Mouse (Mus musculus): Measurements from ENCODE around the gene Mex3d. TPM values are rescaled to one million over a fixed set of nuclear protein-coding genes. Genes with fewer than 3 reads are reported as not detected.

The Mex3d gene
- total and polyA plus RNA-seq, 2 experiments from 2014 or later, result 2.9 to 20.0 TPM

GRCm38 (mm10) chr10:80429800-80430199 is 42.3 kb upstream of the Mex3d start:
- TF ChIP-seq CTCF (IDR thresholded peaks at IDR 0.05; ENCODE audit: low read depth), result no peak
- TF ChIP-seq EP300 (IDR thresholded peaks at IDR 0.05; ENCODE audit: low read depth), result no peak
- Histone ChIP-seq H3K4me1 (ENCODE audit: control insufficient read depth, insufficient read depth) (peaks cover 4% of the 10 kb centered on the region), H3K27me3 (ENCODE audit: control insufficient read depth, insufficient read depth, low read length) (no peaks in the 10 kb centered on the region), H3K36me3 (replicated peaks; ENCODE audit: control insufficient read depth, insufficient read depth, low read length) (peaks cover 57% of the 10 kb centered on the region), H3K27ac (ENCODE audit: low read depth) (no peak overlapping the region), H3K4me3 (ENCODE audit: low read depth, low read length) (no peak overlapping the region), H3K9ac (replicated peaks; ENCODE audit: low read depth, low read length) (no peak overlapping the region), H3K9me3 (replicated peaks; ENCODE audit: control insufficient read depth, low read length) (peaks cover 3% of the 10 kb centered on the region; the same call in 1 of the 2 replicates), H3K4me2 (ENCODE audit: low read depth, low read length) (no peak overlapping the region)
- 90% methylated on average over 8 of the region's 8 CpGs for WGBS
- no peak for ATAC-seq (ENCODE audit: insufficient read depth, low read depth)
- no peak for DNase-seq (ENCODE audit: low spot score)

- Histone ChIP-seq H3K4me3 (ENCODE audit: low read depth, low read length) (no peak overlapping the region), H3K9me3 (replicated peaks; ENCODE audit: control insufficient read depth, low read length) (peaks cover 3% of the 10 kb centered on the region; the same call in 1 of the 2 replicates), H3K27me3 (ENCODE audit: control insufficient read depth, insufficient read depth, low read length) (no peaks in the 10 kb centered on the region), H3K9ac (replicated peaks; ENCODE audit: low read depth, low read length) (no peak overlapping the region), H3K4me1 (ENCODE audit: control insufficient read depth, insufficient read depth) (peaks cover 5% of the 10 kb centered on the region; the same call in 1 of the 2 replicates), H3K4me2 (ENCODE audit: low read depth, low read length) (no peak overlapping the region), H3K36me3 (replicated peaks; ENCODE audit: control insufficient read depth, insufficient read depth, low read length) (peaks cover 85% of the 10 kb centered on the region), H3K27ac (ENCODE audit: low read depth) (no peak overlapping the region)
- TF ChIP-seq CTCF (IDR thresholded peaks at IDR 0.05; ENCODE audit: low read depth), result no peak
- no peak for TF ChIP-seq EP300 (IDR thresholded peaks at IDR 0.05; ENCODE audit: low read depth)
- DNase-seq (ENCODE audit: low spot score), result no peak
- WGBS, result 96% methylated on average over 3 of the region's 3 CpGs
- no peak for ATAC-seq (ENCODE audit: insufficient read depth, low read depth)
Measured at GRCm38 (mm10) chr10:80425041-80425440, 37.6 kb upstream of the Mex3d start.

DNA sequence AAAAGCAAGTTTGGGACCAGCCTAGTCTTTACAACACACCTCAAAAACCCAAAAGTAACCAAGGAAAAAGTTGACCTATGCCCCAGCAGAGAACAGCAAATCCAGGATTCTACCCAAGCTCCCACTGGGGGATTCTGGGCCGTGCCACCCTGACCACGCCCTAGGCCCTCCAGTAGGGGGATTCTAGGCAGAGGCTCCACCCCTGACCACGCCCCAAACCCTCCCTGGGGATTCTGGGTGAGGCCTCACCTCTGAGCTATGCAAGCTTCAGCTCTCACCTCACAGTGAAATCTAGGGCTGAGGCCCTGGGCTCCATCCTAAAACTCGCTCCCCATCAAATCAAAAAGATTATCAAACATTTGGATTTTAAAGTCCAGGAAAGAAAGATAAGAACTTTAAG is 36.1 kb upstream of the Mex3d start:
- Histone ChIP-seq H3K4me2 (ENCODE audit: low read depth, low read length) (no peak overlapping the region), H3K4me3 (ENCODE audit: low read depth, low read length) (no peak overlapping the region), H3K9me3 (replicated peaks; ENCODE audit: control insufficient read depth, low read length) (peaks cover 3% of the 10 kb centered on the region; the same call in 1 of the 2 replicates), H3K27me3 (ENCODE audit: control insufficient read depth, insufficient read depth, low read length) (no peaks in the 10 kb centered on the region), H3K9ac (replicated peaks; ENCODE audit: low read depth, low read length) (no peak overlapping the region), H3K27ac (ENCODE audit: low read depth) (no peak overlapping the region), H3K4me1 (ENCODE audit: control insufficient read depth, insufficient read depth) (peaks cover 5% of the 10 kb centered on the region; the same call in 1 of the 2 replicates), H3K36me3 (replicated peaks; ENCODE audit: control insufficient read depth, insufficient read depth, low read length) (peaks cover 84% of the 10 kb centered on the region)
- 55% methylated on average over 4 of the region's 4 CpGs for WGBS
- DNase-seq (ENCODE audit: low spot score), result no peak
- peak; percentile 33; the same call in 1 of the 2 replicates for ATAC-seq (ENCODE audit: insufficient read depth, low read depth)
- TF ChIP-seq CTCF (IDR thresholded peaks at IDR 0.05; ENCODE audit: low read depth) (no peak), EP300 (IDR thresholded peaks at IDR 0.05; ENCODE audit: low read depth) (no peak)

DNA sequence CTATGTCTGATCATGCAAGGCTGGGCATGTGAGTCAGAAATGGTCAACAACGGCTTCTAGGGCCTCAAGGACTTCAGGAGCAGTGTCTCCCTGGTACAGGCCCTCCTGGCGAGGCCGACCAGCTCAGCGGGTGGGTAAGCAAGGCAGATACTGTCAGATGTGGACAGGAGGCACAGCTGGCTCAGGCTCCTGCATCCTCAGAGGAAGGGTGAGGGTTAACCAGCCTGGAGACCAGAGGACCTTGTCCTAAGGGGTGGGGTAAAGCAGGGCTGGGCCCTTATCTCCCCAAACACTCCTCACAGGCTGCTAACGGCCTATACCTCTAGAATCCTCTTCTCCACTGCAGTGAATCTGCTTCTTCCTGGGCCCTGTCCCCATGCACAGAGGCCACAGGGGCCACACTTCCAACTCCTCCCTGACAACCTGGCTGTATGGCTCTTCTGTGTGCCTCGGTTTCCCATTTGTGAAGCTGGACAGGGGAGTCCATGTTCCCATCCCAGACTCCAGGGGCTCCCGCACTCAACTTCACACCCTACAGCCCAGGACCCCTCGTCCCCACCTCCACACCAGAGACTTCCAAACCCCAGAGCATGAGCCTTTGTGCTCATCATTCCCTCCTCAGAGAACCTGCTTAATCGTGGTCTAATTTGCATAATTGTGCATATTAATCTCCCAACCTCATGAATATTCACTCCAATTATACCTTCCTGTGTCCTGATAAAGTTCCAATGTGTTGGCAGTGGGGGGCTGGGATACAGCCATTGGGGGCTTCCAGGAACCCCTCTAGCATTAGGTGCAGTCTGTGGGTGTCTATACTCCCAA is 34.4 kb upstream of the Mex3d start:
- ATAC-seq (ENCODE audit: insufficient read depth, low read depth) (no peak), DNase-seq (ENCODE audit: low spot score) (no peak)
- Histone ChIP-seq H3K27me3 (ENCODE audit: control insufficient read depth, insufficient read depth, low read length) (no peaks in the 10 kb centered on the region), H3K4me3 (ENCODE audit: low read depth, low read length) (no peak overlapping the region), H3K36me3 (replicated peaks; ENCODE audit: control insufficient read depth, insufficient read depth, low read length) (peaks cover 85% of the 10 kb centered on the region), H3K9ac (replicated peaks; ENCODE audit: low read depth, low read length) (no peak overlapping the region), H3K9me3 (replicated peaks; ENCODE audit: control insufficient read depth, low read length) (peaks cover 3% of the 10 kb centered on the region; the same call in 1 of the 2 replicates), H3K4me1 (ENCODE audit: control insufficient read depth, insufficient read depth) (peaks cover 5% of the 10 kb centered on the region; the same call in 1 of the 2 replicates), H3K4me2 (ENCODE audit: low read depth, low read length) (no peak overlapping the region), H3K27ac (ENCODE audit: low read depth) (no peak overlapping the region)
- WGBS, result 83% methylated on average over 9 of the region's 9 CpGs
- TF ChIP-seq CTCF (IDR thresholded peaks at IDR 0.05; ENCODE audit: low read depth) (no peak), EP300 (IDR thresholded peaks at IDR 0.05; ENCODE audit: low read depth) (no peak)

GRCm38 (mm10) chr10:80421208-80421607 is 33.7 kb upstream of the Mex3d start:
- Histone ChIP-seq H3K36me3 (replicated peaks; ENCODE audit: control insufficient read depth, insufficient read depth, low read length) (peaks cover 85% of the 10 kb centered on the region), H3K4me3 (ENCODE audit: low read depth, low read length) (no peak overlapping the region), H3K27me3 (ENCODE audit: control insufficient read depth, insufficient read depth, low read length) (no peaks in the 10 kb centered on the region), H3K4me1 (ENCODE audit: control insufficient read depth, insufficient read depth) (peaks cover 5% of the 10 kb centered on the region; the same call in 1 of the 2 replicates), H3K9ac (replicated peaks; ENCODE audit: low read depth, low read length) (no peak overlapping the region), H3K27ac (ENCODE audit: low read depth) (no peak overlapping the region), H3K9me3 (replicated peaks; ENCODE audit: control insufficient read depth, low read length) (peaks cover 3% of the 10 kb centered on the region; the same call in 1 of the 2 replicates), H3K4me2 (ENCODE audit: low read depth, low read length) (no peak overlapping the region)
- 94% methylated on average over 8 of the region's 8 CpGs for WGBS
- DNase-seq (ENCODE audit: low spot score) (no peak), ATAC-seq (ENCODE audit: insufficient read depth, low read depth) (no peak)
- TF ChIP-seq EP300 (IDR thresholded peaks at IDR 0.05; ENCODE audit: low read depth), result no peak
- no peak for TF ChIP-seq CTCF (IDR thresholded peaks at IDR 0.05; ENCODE audit: low read depth)
